ENCODE assay signal across 14 mouse cellular contexts in the genomic region with DNA sequence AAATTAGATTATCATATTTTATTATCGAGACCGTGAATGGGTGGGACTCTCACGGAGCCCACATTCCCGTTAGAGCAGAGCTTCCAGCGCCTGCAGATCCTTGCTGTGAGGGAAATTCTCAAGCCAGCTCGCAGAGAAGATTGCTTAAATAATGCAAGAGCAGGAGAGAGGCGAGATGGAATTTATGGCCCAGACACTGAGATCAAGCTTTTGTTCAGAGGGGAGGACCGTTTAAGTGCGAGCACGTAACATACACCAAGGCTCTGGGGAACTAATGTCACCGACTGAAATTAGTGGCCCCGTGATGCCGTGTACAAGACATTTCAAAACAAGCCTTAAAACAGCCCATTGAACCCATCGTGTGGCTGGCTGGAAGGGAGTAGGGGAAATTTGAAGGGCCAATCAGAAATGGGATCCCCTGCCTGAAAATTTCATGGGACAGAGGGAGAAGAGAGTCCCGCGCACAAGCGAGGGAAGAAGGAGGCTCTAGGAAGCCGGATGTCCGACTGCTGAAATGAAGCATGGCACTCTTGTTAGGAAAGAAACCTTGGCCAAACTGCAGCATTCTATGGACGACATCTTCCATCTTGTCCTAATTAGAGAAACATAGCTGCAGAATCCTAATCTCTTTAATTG.
DNase-seq lines count a peak whose midpoint lies in the region; ATAC-seq and TF ChIP-seq lines count a peak whose summit lies in the region.
"Had no signal": no experiment of that assay in that cellular context is flagged by ENCODE, and none has a peak within 500 bp of the region (broad histone marks: within the 10 kb centered on the region; RNA-seq: fewer than 3 reads in every experiment).

No protein-coding gene starts in this region.

- H3K27me3 ChIP-seq in kidney, embryonic 14.5 days (ENCODE audit: control insufficient read depth, insufficient read depth, low read length): no peaks in the 10 kb centered on the region
- H3K27me3 ChIP-seq in stomach, embryonic 15.5 days (replicated peaks): no peaks in the 10 kb centered on the region
- H3K27me3 ChIP-seq in stomach, postnatal 0 days (ENCODE audit: control insufficient read depth, insufficient read depth, low read length): no peaks in the 10 kb centered on the region
- no peaks in the 10 kb centered on the region for H3K27me3 ChIP-seq in limb, embryonic 14.5 days (ENCODE audit: control insufficient read depth, insufficient read depth, low read length)
- H3K27me3 ChIP-seq: CH12.LX; heart, embryonic 13.5 days had no signal

- H3K4me3 ChIP-seq in kidney, embryonic 14.5 days (ENCODE audit: low read length): peak overlapping the region; percentile 19
- no peak overlapping the region for H3K4me3 ChIP-seq in stomach, embryonic 15.5 days (replicated peaks)
- no peak overlapping the region for H3K4me3 ChIP-seq in stomach, postnatal 0 days (ENCODE audit: low read depth, low read length)
- H3K4me3 ChIP-seq in limb, embryonic 14.5 days (replicated peaks; ENCODE audit: low read length): no peak overlapping the region
- H3K4me3 ChIP-seq: heart, embryonic 13.5 days; left cerebral cortex, adult 2 months had no signal

- peak overlapping the region; percentile 31 for H3K4me2 ChIP-seq in kidney, embryonic 14.5 days (replicated peaks; ENCODE audit: low read depth, low read length)
- no peak overlapping the region for H3K4me2 ChIP-seq in stomach, embryonic 15.5 days
- H3K4me2 ChIP-seq in stomach, postnatal 0 days (replicated peaks; ENCODE audit: low read depth): no peak overlapping the region
- peak overlapping the region; percentile 28; the same call in 1 of the 2 replicates for H3K4me2 ChIP-seq in limb, embryonic 14.5 days (replicated peaks; ENCODE audit: low read depth, low read length, severe bottlenecking)
- H3K4me2 ChIP-seq: heart, embryonic 13.5 days had no signal

- no peak for DNase-seq in kidney, adult 8-10 months
- DNase-seq in stomach, postnatal 0 days (ENCODE audit: low spot score): no peak
- no peak for DNase-seq in limb, embryonic 14.5 days (ENCODE audit: low spot score)
- DNase-seq in testis, postnatal 10 days (ENCODE audit: low spot score): no peak
- DNase-seq: adrenal gland, postnatal 25 days; cerebellum, adult 2 months; right cerebral cortex, postnatal 14 days had no signal

- no peak overlapping the region for H3K9ac ChIP-seq in kidney, embryonic 14.5 days (ENCODE audit: low read depth, low read length)
- H3K9ac ChIP-seq in stomach, embryonic 15.5 days: no peak overlapping the region
- H3K9ac ChIP-seq in stomach, postnatal 0 days (ENCODE audit: low read length): no peak overlapping the region
- no peak overlapping the region for H3K9ac ChIP-seq in limb, embryonic 14.5 days (ENCODE audit: low read depth, low read length, severe bottlenecking)
- H3K9ac ChIP-seq: heart, embryonic 13.5 days had no signal

- no peaks in the 10 kb centered on the region for H3K9me3 ChIP-seq in kidney, embryonic 14.5 days (ENCODE audit: control insufficient read depth, low read length)
- H3K9me3 ChIP-seq in stomach, embryonic 15.5 days: no peaks in the 10 kb centered on the region
- H3K9me3 ChIP-seq in stomach, postnatal 0 days (ENCODE audit: control insufficient read depth, low read length): no peaks in the 10 kb centered on the region
- H3K9me3 ChIP-seq in limb, embryonic 14.5 days (ENCODE audit: control insufficient read depth, low read length): no peaks in the 10 kb centered on the region

- TF ChIP-seq CTCF in stomach, postnatal 0 days (IDR thresholded peaks at IDR 0.05; ENCODE audit: low read depth): no peak

- WGBS in kidney, embryonic 14.5 days: 25% methylated on average over 20 of the region's 20 CpGs
- WGBS in stomach, embryonic 15.5 days: 74% methylated on average over 20 of the region's 20 CpGs
- 77% methylated on average over 20 of the region's 20 CpGs for WGBS in stomach, postnatal 0 days
- 54% methylated on average over 20 of the region's 20 CpGs for WGBS in limb, embryonic 14.5 days

- no peaks in the 10 kb centered on the region for H3K36me3 ChIP-seq in kidney, embryonic 14.5 days (ENCODE audit: control insufficient read depth, insufficient read depth, low read length)
- H3K36me3 ChIP-seq in stomach, embryonic 15.5 days: no peaks in the 10 kb centered on the region
- H3K36me3 ChIP-seq in stomach, postnatal 0 days (ENCODE audit: control insufficient read depth, insufficient read depth, low read length): no peaks in the 10 kb centered on the region
- no peaks in the 10 kb centered on the region for H3K36me3 ChIP-seq in limb, embryonic 14.5 days (ENCODE audit: control insufficient read depth, insufficient read depth, low read length)
- H3K36me3 ChIP-seq: heart, embryonic 13.5 days had no signal

- TF ChIP-seq POLR2A in limb, embryonic 14.5 days (IDR thresholded peaks at IDR 0.05; ENCODE audit: borderline replicate concordance, extremely low read depth, insufficient read depth, insufficient read length): no peak

- ATAC-seq in kidney, embryonic 14.5 days (ENCODE audit: low FRiP score, low TSS enrichment): peak; percentile 62
- no peak for ATAC-seq in stomach, embryonic 15.5 days (ENCODE audit: insufficient read depth, low FRiP score, low read depth)
- ATAC-seq in stomach, postnatal 0 days (ENCODE audit: low FRiP score, low TSS enrichment): no peak
- no peak for ATAC-seq in limb, embryonic 14.5 days (ENCODE audit: low FRiP score, low read depth)
- no peak for ATAC-seq in inflammation-experienced regulatory T-cells, adult 6 months
- no peak for ATAC-seq in monocyte, adult 5-6 weeks (replicated peaks; ENCODE audit: insufficient number of reproducible peaks, low FRiP score, low TSS enrichment, poor library complexity, severe bottlenecking)

- no peak for TF ChIP-seq EP300 in stomach, postnatal 0 days (optimal IDR thresholded peaks at IDR 0.05)

- peak overlapping the region; percentile 7; the same call in 1 of the 2 replicates for H3K27ac ChIP-seq in kidney, embryonic 14.5 days (ENCODE audit: low read depth, low read length)
- peak overlapping the region; percentile 55; the same call in 1 of the 2 replicates for H3K27ac ChIP-seq in stomach, embryonic 15.5 days
- H3K27ac ChIP-seq in stomach, postnatal 0 days (replicated peaks): no peak overlapping the region
- no peak overlapping the region for H3K27ac ChIP-seq in limb, embryonic 14.5 days (replicated peaks; ENCODE audit: low read depth, low read length)
- H3K27ac ChIP-seq: heart, embryonic 13.5 days; left cerebral cortex, adult 2 months had no signal

- peaks cover 26% of the 10 kb centered on the region for H3K4me1 ChIP-seq in kidney, embryonic 14.5 days (ENCODE audit: control insufficient read depth, insufficient read depth, low read length)
- peaks cover 17% of the 10 kb centered on the region; the same call in 1 of the 2 replicates for H3K4me1 ChIP-seq in stomach, embryonic 15.5 days
- H3K4me1 ChIP-seq in stomach, postnatal 0 days (replicated peaks; ENCODE audit: control insufficient read depth, insufficient read depth): no peaks in the 10 kb centered on the region; the same call in 1 of the 2 replicates
- H3K4me1 ChIP-seq in limb, embryonic 14.5 days (ENCODE audit: control insufficient read depth, insufficient read depth, low read length): no peaks in the 10 kb centered on the region

Comparison
In these comparisons a context has a peak if more than half of its experiments do, and no peak if none do; other contexts are left out.
1. H3K27ac ChIP-seq: peak in kidney, embryonic 14.5 days (single experiment) and stomach, embryonic 15.5 days (single experiment); none in stomach, postnatal 0 days (single experiment) and limb, embryonic 14.5 days (single experiment).
2. H3K4me2 ChIP-seq: peak in kidney, embryonic 14.5 days (single experiment) and limb, embryonic 14.5 days (single experiment); none in stomach, embryonic 15.5 days (single experiment) and stomach, postnatal 0 days (single experiment).